Mouse (Mus musculus) kidney, adult 2 months (tissue): Measurements from ENCODE around the gene Gm21317. TPM values are rescaled to one million over a fixed set of nuclear protein-coding genes. Genes with fewer than 3 reads are reported as not detected.
"Not testable (repeated sequence)": the region's sequence is repeated elsewhere in the genome, so short reads cannot be mapped to it uniquely, and the experiment has no call there.

Experiments
- DNase-seq: peaks from one replicate; pipeline ENCODE4 v3.0.0; 2021
- H3K27ac ChIP-seq: fragments of 200-500 bp; 2 replicates; pipeline ENCODE4 v1.5.1; 2012; ENCODE audit warnings: low read depth, low read length, control low read depth, inconsistent platforms; ENCODE audit not compliant: insufficient read depth
- H3K27me3 ChIP-seq: fragments of 200-500 bp; replicated peaks from 2 replicates; pipeline ENCODE4 v1.6.1; 2012; ENCODE audit warnings: mild to moderate bottlenecking, moderate library complexity, low read length, inconsistent platforms; ENCODE audit not compliant: control insufficient read depth, insufficient read depth
- H3K36me3 ChIP-seq: fragments of 200-500 bp; 2 replicates; pipeline ENCODE4 v1.6.1; 2012; ENCODE audit warnings: mild to moderate bottlenecking, moderate library complexity, low read length, inconsistent platforms; ENCODE audit not compliant: control insufficient read depth, insufficient read depth
- H3K4me1 ChIP-seq: fragments of 200-500 bp; 2 replicates; pipeline ENCODE4 v1.6.1; 2011; ENCODE audit warnings: low read length; ENCODE audit not compliant: control insufficient read depth, insufficient read depth
- H3K4me3 ChIP-seq: fragments of 200-500 bp; 2 replicates; pipeline ENCODE4 v1.5.1; 2011; ENCODE audit warnings: mild to moderate bottlenecking, low read depth, low read length, control low read depth; ENCODE audit not compliant: insufficient read depth
- WGBS: fragments of 180-500 bp; shearing (Covaris S2); methylation state at CpG from one replicate; pipeline ENCODE4 v1.1.7; 2018; 5-methylcytosine and 5-hydroxymethylcytosine counted together
- polyA plus RNA-seq: library from polyadenylated mRNA; depleted of rRNA; stranded (reverse); fragments of >200 nt; gene quantifications from 2 replicates; pipeline ENCODE4 v1.2.3, GENCODE M21; 2012; rRNA removed

Gm21317 gene
- polyA plus RNA-seq = not detected in 2 replicates

- not testable (repeated sequence) for H3K27me3 ChIP-seq, DNase-seq, H3K4me1 ChIP-seq, H3K27ac ChIP-seq, H3K4me3 ChIP-seq, H3K36me3 ChIP-seq
- no CpG with 5 or more reads among the region's 6 CpGs for WGBS
Measured at GRCm38 (mm10) chrY:82224927-82225326, at the start of gene Gm21317. Gene Gm21317, plus strand, starts transcription at chrY:82225227.
